Mouse (Mus musculus): Measurements from ENCODE around the gene Setd4.

Setd4 gene

GRCm38 (mm10) chr16:93591450-93592430 lies 12.1 kb downstream of the Setd4 start:
- DNase-seq (ENCODE audit: low read depth) = no peak

GRCm38 (mm10) chr16:93590915-93591314 lies 12.9 kb downstream of the Setd4 start:
- DNase-seq (ENCODE audit: low read depth) = no peak

GRCm38 (mm10) chr16:93588281-93588680 lies 15.6 kb downstream of the Setd4 start:
- DNase-seq (ENCODE audit: low read depth) = no peak

GRCm38 (mm10) chr16:93586382-93586781 lies 17.5 kb downstream of the Setd4 start:
- DNase-seq (ENCODE audit: low read depth) = no peak

GRCm38 (mm10) chr16:93585703-93586205 lies 18.1 kb downstream of the Setd4 start:
- DNase-seq (ENCODE audit: low read depth) = no peak

GRCm38 (mm10) chr16:93584976-93585702 lies 18.7 kb downstream of the Setd4 start:
- DNase-seq (ENCODE audit: low read depth) = no peak

GRCm38 (mm10) chr16:93581125-93581524 lies 22.7 kb downstream of the Setd4 start:
- no peak for DNase-seq (ENCODE audit: low read depth)

GRCm38 (mm10) chr16:93578346-93579005 lies 25.4 kb downstream of the Setd4 start:
- peak; percentile 54 for DNase-seq (ENCODE audit: low read depth)

- DNase-seq (ENCODE audit: low read depth) = peak; percentile 59
These were observed 27.3 kb downstream of the Setd4 start for GRCm38 (mm10) chr16:93576412-93577082.

- DNase-seq (ENCODE audit: low read depth) = no peak
These were observed 28.3 kb downstream of the Setd4 start for GRCm38 (mm10) chr16:93575574-93575973.

GRCm38 (mm10) chr16:93574521-93575191 lies 29.2 kb downstream of the Setd4 start:
- DNase-seq (ENCODE audit: low read depth) = no peak

- DNase-seq (ENCODE audit: low read depth) = no peak
These were observed 30.4 kb downstream of the Setd4 start for GRCm38 (mm10) chr16:93573434-93573833.

- DNase-seq (ENCODE audit: low read depth) = no peak
These were observed 31.5 kb downstream of the Setd4 start for GRCm38 (mm10) chr16:93572383-93572782.

- no peak for DNase-seq (ENCODE audit: low read depth)
These were observed 45.4 kb downstream of the Setd4 start for GRCm38 (mm10) chr16:93558499-93558898.

- no peak for DNase-seq (ENCODE audit: low read depth)
These were observed 46.2 kb downstream of the Setd4 start for GRCm38 (mm10) chr16:93557646-93558045.

GRCm38 (mm10) chr16:93552686-93553513 lies 51.0 kb downstream of the Setd4 start:
- DNase-seq (ENCODE audit: low read depth) = peak; percentile 43

GRCm38 (mm10) chr16:93549287-93549686 lies 54.6 kb downstream of the Setd4 start:
- DNase-seq (ENCODE audit: low read depth) = no peak

GRCm38 (mm10) chr16:93548045-93548444 lies 55.8 kb downstream of the Setd4 start:
- DNase-seq (ENCODE audit: low read depth) = no peak

GRCm38 (mm10) chr16:93547122-93547521 lies 56.7 kb downstream of the Setd4 start:
- DNase-seq (ENCODE audit: low read depth) = no peak

GRCm38 (mm10) chr16:93546354-93546965 lies 57.4 kb downstream of the Setd4 start:
- no peak for DNase-seq (ENCODE audit: low read depth)

Data from fibroblast of lung, adult 2 months (primary cell).